Mouse (Mus musculus): ENCODE data around the gene Slc47a1. TPM values are rescaled to one million over a fixed set of nuclear protein-coding genes. Genes with fewer than 3 reads are reported as not detected.

Slc47a1 gene
- polyA plus RNA-seq, 1 experiment from 2014 or later, result 0.16 TPM

GRCm38 (mm10) chr11:61297326-61297725, 80.8 kb downstream of the Slc47a1 start:
- Histone ChIP-seq H3K9ac (ENCODE audit: low read length) (no peak overlapping the region), H3K4me3 (ENCODE audit: low read depth, low read length) (no peak overlapping the region), H3K4me1 (ENCODE audit: control insufficient read depth, insufficient read depth, low read length) (peaks cover 6% of the 10 kb centered on the region), H3K36me3 (ENCODE audit: control insufficient read depth, insufficient read depth, low read length) (no peaks in the 10 kb centered on the region), H3K4me2 (no peak overlapping the region), H3K27ac (ENCODE audit: low read depth, low read length) (no peak overlapping the region), H3K9me3 (ENCODE audit: control insufficient read depth, low read length) (no peaks in the 10 kb centered on the region), H3K27me3 (ENCODE audit: control insufficient read depth, insufficient read depth, low read length) (no peaks in the 10 kb centered on the region)
- 77% methylated on average over 2 of the region's 2 CpGs for WGBS
- DNase-seq (ENCODE audit: low spot score, missing footprints) (no peak), ATAC-seq (ENCODE audit: low FRiP score) (no peak)

GRCm38 (mm10) chr11:61296556-61296955, 81.6 kb downstream of the Slc47a1 start:
- H3K36me3 ChIP-seq (ENCODE audit: control insufficient read depth, insufficient read depth, low read length), result no peaks in the 10 kb centered on the region
- no peaks in the 10 kb centered on the region for H3K9me3 ChIP-seq (ENCODE audit: control insufficient read depth, low read length)
- no peak overlapping the region for H3K9ac ChIP-seq (ENCODE audit: low read length)
- H3K27me3 ChIP-seq (ENCODE audit: control insufficient read depth, insufficient read depth, low read length), result no peaks in the 10 kb centered on the region
- H3K4me1 ChIP-seq (ENCODE audit: control insufficient read depth, insufficient read depth, low read length), result peaks cover 6% of the 10 kb centered on the region
- no peak overlapping the region for H3K27ac ChIP-seq (ENCODE audit: low read depth, low read length)
- 28% methylated on average over 1 of the region's 1 CpGs for WGBS
- no peak overlapping the region for H3K4me3 ChIP-seq (ENCODE audit: low read depth, low read length)
- ATAC-seq (ENCODE audit: low FRiP score), result no peak
- no peak overlapping the region for H3K4me2 ChIP-seq
- DNase-seq (ENCODE audit: low spot score, missing footprints), result no peak

- Histone ChIP-seq H3K9me3 (ENCODE audit: control insufficient read depth, low read length) (no peaks in the 10 kb centered on the region), H3K27me3 (ENCODE audit: control insufficient read depth, insufficient read depth, low read length) (no peaks in the 10 kb centered on the region), H3K4me3 (ENCODE audit: low read depth, low read length) (no peak overlapping the region), H3K4me2 (no peak overlapping the region), H3K36me3 (ENCODE audit: control insufficient read depth, insufficient read depth, low read length) (no peaks in the 10 kb centered on the region), H3K9ac (ENCODE audit: low read length) (no peak overlapping the region), H3K27ac (ENCODE audit: low read depth, low read length) (no peak overlapping the region), H3K4me1 (ENCODE audit: control insufficient read depth, insufficient read depth, low read length) (peaks cover under 1% of the 10 kb centered on the region; the same call in 1 of the 2 replicates)
- no peak for ATAC-seq (ENCODE audit: low FRiP score)
- no peak for DNase-seq (ENCODE audit: low spot score, missing footprints)
- WGBS, result 96% methylated on average over 2 of the region's 2 CpGs
Measured at GRCm38 (mm10) chr11:61295556-61295955, 82.6 kb downstream of the Slc47a1 start.

GRCm38 (mm10) chr11:61294431-61294830, 83.7 kb downstream of the Slc47a1 start:
- DNase-seq (ENCODE audit: low spot score, missing footprints) (no peak), ATAC-seq (ENCODE audit: low FRiP score) (no peak)
- no peak overlapping the region for H3K9ac ChIP-seq (ENCODE audit: low read length)
- H3K9me3 ChIP-seq (ENCODE audit: control insufficient read depth, low read length), result no peaks in the 10 kb centered on the region
- H3K36me3 ChIP-seq (ENCODE audit: control insufficient read depth, insufficient read depth, low read length), result no peaks in the 10 kb centered on the region
- no peaks in the 10 kb centered on the region for H3K4me1 ChIP-seq (ENCODE audit: control insufficient read depth, insufficient read depth, low read length)
- H3K27me3 ChIP-seq (ENCODE audit: control insufficient read depth, insufficient read depth, low read length), result no peaks in the 10 kb centered on the region
- H3K27ac ChIP-seq (ENCODE audit: low read depth, low read length), result no peak overlapping the region
- WGBS, result 87% methylated on average over 3 of the region's 3 CpGs
- H3K4me3 ChIP-seq (ENCODE audit: low read depth, low read length), result no peak overlapping the region
- H3K4me2 ChIP-seq, result no peak overlapping the region

Other genes starting within 250 kb of the Slc47a1 start
- gene Usp22, start 203.3 kb downstream of the Slc47a1 start, polyA plus RNA-seq (2014; fragmentation: Nextera tagmentation; extraction: Ambion mirVana), result 284 and 292 TPM in 2 replicates
- gene Aldh3a1, start 170.8 kb downstream of the Slc47a1 start, polyA plus RNA-seq (2014; fragmentation: Nextera tagmentation; extraction: Ambion mirVana), result not detected in 2 replicates
- 26.0 and 27.2 TPM in 2 replicates for gene Aldh3a2, start 110.9 kb downstream of the Slc47a1 start, polyA plus RNA-seq (2014; fragmentation: Nextera tagmentation; extraction: Ambion mirVana)
- gene Slc47a2, start 35.5 kb downstream of the Slc47a1 start, polyA plus RNA-seq (2014; fragmentation: Nextera tagmentation; extraction: Ambion mirVana), result not detected in 2 replicates
- 0.40 and 0.51 TPM in 2 replicates for gene Rnf112, start 75.8 kb upstream of the Slc47a1 start, polyA plus RNA-seq (2014; fragmentation: Nextera tagmentation; extraction: Ambion mirVana)
- 69.8 and 78.9 TPM in 2 replicates for gene Mfap4, start 107.1 kb upstream of the Slc47a1 start, polyA plus RNA-seq (2014; fragmentation: Nextera tagmentation; extraction: Ambion mirVana)
- 51.0 and 58.3 TPM in 2 replicates for gene Mapk7, start 116.1 kb upstream of the Slc47a1 start, polyA plus RNA-seq (2014; fragmentation: Nextera tagmentation; extraction: Ambion mirVana)
- gene B9d1, start 126.8 kb upstream of the Slc47a1 start, polyA plus RNA-seq (2014; fragmentation: Nextera tagmentation; extraction: Ambion mirVana), result 35.1 and 39.6 TPM in 2 replicates
- gene Epn2, start 201.3 kb upstream of the Slc47a1 start, polyA plus RNA-seq (2014; fragmentation: Nextera tagmentation; extraction: Ambion mirVana), result 28.5 and 29.9 TPM in 2 replicates

All from midbrain, embryonic 11.5 days (tissue).